Mouse (Mus musculus): ENCODE data around the gene Usp39.

DNA sequence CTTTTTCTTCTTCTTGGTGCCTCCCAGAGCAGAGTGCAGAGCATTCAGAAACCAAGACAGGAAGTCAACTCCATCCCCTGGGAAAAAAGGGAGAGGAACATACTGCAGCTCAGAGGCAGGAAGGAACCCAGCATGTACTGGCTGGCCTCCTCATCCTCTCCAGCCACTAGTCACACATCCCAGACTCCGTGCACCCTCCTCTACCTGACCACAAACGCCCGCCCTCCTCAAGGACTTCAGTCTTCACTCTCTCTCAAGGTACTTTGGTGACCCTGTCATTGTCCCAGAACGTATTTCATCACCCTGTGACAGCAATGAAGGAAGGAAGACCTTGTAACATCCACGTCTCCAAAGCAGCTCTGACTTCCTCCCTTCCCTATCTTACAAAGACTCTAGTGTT lies 11.9 kb downstream of the Usp39 start:
- TF ChIP-seq CTCF (IDR thresholded peaks at IDR 0.05; ENCODE audit: low read depth, low read length): no peak
- no peak for TF ChIP-seq TAL1 (conservative IDR thresholded peaks at IDR 0.05; ENCODE audit: low read depth, low read length)
